Mouse (Mus musculus): ENCODE data around the gene Npat. TPM values are rescaled to one million over a fixed set of nuclear protein-coding genes. Genes with fewer than 3 reads are reported as not detected.
A peak's percentile ranks its signal among the peaks of the same experiment; 100 is the strongest.

Npat gene
- total RNA-seq, 2 experiments from 2014 or later, result 23.0 to 35.2 TPM

GRCm38 (mm10) chr9:53609306-53609967 is 72.6 kb downstream of the Npat start:
- no peak for ATAC-seq (replicated peaks; ENCODE audit: low FRiP score, poor library complexity, severe bottlenecking)

- ATAC-seq (replicated peaks; ENCODE audit: low FRiP score, poor library complexity, severe bottlenecking), result peak; percentile 98
Observed at GRCm38 (mm10) chr9:53609968-53610781, 73.3 kb downstream of the Npat start, which contains the start of gene Acat1. Acat1 (minus strand) TSS chr9:53610382.

GRCm38 (mm10) chr9:53614286-53614685 is 77.4 kb downstream of the Npat start:
- no peak for ATAC-seq (replicated peaks; ENCODE audit: low FRiP score, poor library complexity, severe bottlenecking)

GRCm38 (mm10) chr9:53615246-53615645 is 78.4 kb downstream of the Npat start:
- ATAC-seq (replicated peaks; ENCODE audit: low FRiP score, poor library complexity, severe bottlenecking), result no peak

Other genes starting within 250 kb of the Npat start
- gene Exph5, start 235.4 kb upstream of the Npat start, total RNA-seq (2015; ENCODE audit: low replicate concordance), result not detected in 2 replicates
- gene Exph5, start 235.4 kb upstream of the Npat start, total RNA-seq (2017; ENCODE audit: low replicate concordance), result not detected in 2 replicates
- 0.72 and 2.1 TPM in 2 replicates for gene Kdelc2, start 153.0 kb upstream of the Npat start, total RNA-seq (2015; ENCODE audit: low replicate concordance)
- gene Kdelc2, start 153.0 kb upstream of the Npat start, total RNA-seq (2017; ENCODE audit: low replicate concordance), result 0.15 TPM in 1 of 2 replicates, not detected in the other
- 1.4 TPM in 1 of 2 replicates, not detected in the other for gene 4930550C14Rik, start 134.7 kb upstream of the Npat start, total RNA-seq (2015; ENCODE audit: low replicate concordance)
- gene 4930550C14Rik, start 134.7 kb upstream of the Npat start, total RNA-seq (2017; ENCODE audit: low replicate concordance), result not detected in 2 replicates
- 4.2 and 5.4 TPM in 2 replicates for gene Atm, start 307 bp upstream of the Npat start, total RNA-seq (2015; ENCODE audit: low replicate concordance)
- gene Atm, start 307 bp upstream of the Npat start, total RNA-seq (2017; ENCODE audit: low replicate concordance), result 4.6 and 5.1 TPM in 2 replicates
- 41.8 and 69.6 TPM in 2 replicates for gene Acat1, start 73.3 kb downstream of the Npat start, total RNA-seq (2015; ENCODE audit: low replicate concordance)
- gene Acat1, start 73.3 kb downstream of the Npat start, total RNA-seq (2017; ENCODE audit: low replicate concordance), result 37.1 and 70.5 TPM in 2 replicates
- 16.2 and 17.2 TPM in 2 replicates for gene Cul5, start 133.0 kb downstream of the Npat start, total RNA-seq (2015; ENCODE audit: low replicate concordance)
- gene Cul5, start 133.0 kb downstream of the Npat start, total RNA-seq (2017; ENCODE audit: low replicate concordance), result 15.0 and 26.5 TPM in 2 replicates
- gene Rab39, start 169.2 kb downstream of the Npat start, total RNA-seq (2015; ENCODE audit: low replicate concordance), result 2.5 TPM in 1 of 2 replicates, not detected in the other
- gene Rab39, start 169.2 kb downstream of the Npat start, total RNA-seq (2017; ENCODE audit: low replicate concordance), result 0.64 TPM in 1 of 2 replicates, not detected in the other
- gene Slc35f2, start 234.5 kb downstream of the Npat start, total RNA-seq (2015; ENCODE audit: low replicate concordance), result not detected in 2 replicates
- gene Slc35f2, start 234.5 kb downstream of the Npat start, total RNA-seq (2017; ENCODE audit: low replicate concordance), result not detected in 2 replicates